Mouse (Mus musculus) kidney, embryonic 14.5 days (tissue): ENCODE data around the gene Eef2k. TPM values are rescaled to one million over a fixed set of nuclear protein-coding genes. Genes with fewer than 3 reads are reported as not detected.
A peak's percentile ranks its signal among the peaks of the same experiment; 100 is the strongest.

Experiments used
- ATAC-seq: fragments of 200-750 bp; cut with Nextera tagmentation; 2 replicates; pipeline ENCODE4 v1.8.0; 2017; ENCODE audit warnings: moderate number of reproducible peaks, mild to moderate bottlenecking, moderate TSS enrichment, moderate library complexity; ENCODE audit not compliant: low FRiP score, low TSS enrichment
- H3K27ac ChIP-seq: fragments of 300-500 bp; sonication (generic); 2 replicates; pipeline ENCODE4 v1.5.1; 2014; ENCODE audit warnings: low read depth, mild to moderate bottlenecking, low read length, moderate library complexity, mixed read lengths
- H3K27me3 ChIP-seq: fragments of 300-500 bp; sonication (generic); 2 replicates; pipeline ENCODE4 v1.6.1; 2014; ENCODE audit warnings: mild to moderate bottlenecking, low read length; ENCODE audit not compliant: control insufficient read depth, insufficient read depth
- H3K36me3 ChIP-seq: fragments of 300-500 bp; sonication (generic); 2 replicates; pipeline ENCODE4 v1.6.1; 2014; ENCODE audit warnings: low read length, mixed read lengths; ENCODE audit not compliant: control insufficient read depth, insufficient read depth
- H3K4me1 ChIP-seq: fragments of 300-500 bp; sonication (generic); 2 replicates; pipeline ENCODE4 v1.6.1; 2014; ENCODE audit warnings: low read length, mixed read lengths; ENCODE audit not compliant: control insufficient read depth, insufficient read depth
- H3K4me2 ChIP-seq: fragments of 300-500 bp; sonication (generic); replicated peaks from 2 replicates; pipeline ENCODE4 v1.6.1; 2014; ENCODE audit warnings: low read depth, mild to moderate bottlenecking, low read length
- H3K4me3 ChIP-seq: fragments of 300-500 bp; sonication (generic); 2 replicates; pipeline ENCODE4 v1.5.1; 2014; ENCODE audit warnings: mild to moderate bottlenecking, low read length
- H3K9ac ChIP-seq: fragments of 300-500 bp; sonication (generic); 2 replicates; pipeline ENCODE4 v1.6.1; 2014; ENCODE audit warnings: low read depth, mild to moderate bottlenecking, low read length, moderate library complexity
- H3K9me3 ChIP-seq: fragments of 300-500 bp; sonication (generic); 2 replicates; pipeline ENCODE4 v1.6.1; 2016; ENCODE audit warnings: low read length; ENCODE audit not compliant: control insufficient read depth
- WGBS: fragments of 180-500 bp; shearing (Covaris S2); extraction: QIAGEN DNeasy Blood & Tissue Kit; methylation state at CpG from one replicate; pipeline ENCODE4 v1.1.7; 2014; 5-methylcytosine and 5-hydroxymethylcytosine counted together
- polyA plus RNA-seq: library from polyadenylated mRNA; unstranded; fragments of >200 nt; fragmentation: Nextera tagmentation; extraction: Ambion mirVana; gene quantifications from 2 replicates; pipeline ENCODE4 v1.2.1, GENCODE M21; 2014

Gene Eef2k
- polyA plus RNA-seq, result 7.3 and 8.6 TPM in 2 replicates

- no peaks in the 10 kb centered on the region for H3K36me3 ChIP-seq
- H3K27me3 ChIP-seq, result no peaks in the 10 kb centered on the region
- peak; percentile 96 for ATAC-seq
- no peaks in the 10 kb centered on the region for H3K9me3 ChIP-seq
- peak within 1 kb of the TSS; percentile 78 for H3K4me3 ChIP-seq
- peak within 1 kb of the TSS; percentile 89 for H3K9ac ChIP-seq
- H3K27ac ChIP-seq, result peak within 1 kb of the TSS; percentile 90
- peaks cover 10% of the 10 kb centered on the region; the same call in 1 of the 2 replicates for H3K4me1 ChIP-seq
- WGBS, result 4% methylated on average over 35 of the region's 35 CpGs
- H3K4me2 ChIP-seq, result peak within 1 kb of the TSS; percentile 93
These were observed at the start of gene Eef2k for GRCm38 (mm10) chr7:120842345-120843036. Gene Eef2k (plus strand): TSS chr7:120842831.

GRCm38 (mm10) chr7:120795544-120795943 is 47.1 kb upstream of the Eef2k start:
- Histone ChIP-seq H3K4me3 (no peak overlapping the region), H3K27me3 (no peaks in the 10 kb centered on the region), H3K27ac (no peak overlapping the region), H3K4me1 (no peaks in the 10 kb centered on the region), H3K4me2 (no peak overlapping the region), H3K36me3 (no peaks in the 10 kb centered on the region), H3K9ac (no peak overlapping the region), H3K9me3 (no peaks in the 10 kb centered on the region)
- WGBS, result 64% methylated on average over 4 of the region's 4 CpGs
- no peak for ATAC-seq

GRCm38 (mm10) chr7:120796369-120796768 is 46.3 kb upstream of the Eef2k start:
- 79% methylated on average over 3 of the region's 3 CpGs for WGBS
- no peaks in the 10 kb centered on the region for H3K4me1 ChIP-seq

GRCm38 (mm10) chr7:120803268-120803667 is 39.4 kb upstream of the Eef2k start:
- no peak overlapping the region for H3K4me2 ChIP-seq
- no peaks in the 10 kb centered on the region for H3K9me3 ChIP-seq
- no peak overlapping the region for H3K27ac ChIP-seq
- H3K9ac ChIP-seq, result no peak overlapping the region
- no peaks in the 10 kb centered on the region for H3K4me1 ChIP-seq
- no peaks in the 10 kb centered on the region for H3K36me3 ChIP-seq
- no peak overlapping the region for H3K4me3 ChIP-seq
- 96% methylated on average over 2 of the region's 2 CpGs for WGBS
- no peak for ATAC-seq
- no peaks in the 10 kb centered on the region for H3K27me3 ChIP-seq

More at GRCm38 (mm10) chr7:120796369-120796768, 46.3 kb upstream of the Eef2k start:
- H3K4me2 ChIP-seq, result no peak overlapping the region
- no peaks in the 10 kb centered on the region for H3K36me3 ChIP-seq
- H3K27ac ChIP-seq, result no peak overlapping the region
- no peaks in the 10 kb centered on the region for H3K9me3 ChIP-seq
- H3K4me3 ChIP-seq, result no peak overlapping the region
- no peak for ATAC-seq
- no peak overlapping the region for H3K9ac ChIP-seq
- no peaks in the 10 kb centered on the region for H3K27me3 ChIP-seq

- Histone ChIP-seq H3K4me2 (peak overlapping the region; percentile 54), H3K36me3 (no peaks in the 10 kb centered on the region), H3K4me3 (peak overlapping the region; percentile 24), H3K9ac (no peak overlapping the region), H3K9me3 (no peaks in the 10 kb centered on the region), H3K27ac (no peak overlapping the region), H3K27me3 (0 out of 2 replicates have a peak, but pooled peaks cover 4% of the 10 kb centered on the region), H3K4me1 (no peaks in the 10 kb centered on the region)
- WGBS, result 2% methylated on average over 26 of the region's 27 CpGs
- peak; percentile 42; the same call in 1 of the 2 replicates for ATAC-seq
These were observed 32.9 kb upstream of the Eef2k start for GRCm38 (mm10) chr7:120809705-120810104.

GRCm38 (mm10) chr7:120811834-120812415 is 30.7 kb upstream of the Eef2k start, which contains the start of gene Gm5737:
Gene Gm5737 (plus strand): TSS chr7:120812365.
- WGBS, result 80% methylated on average over 6 of the region's 6 CpGs
- no peak within 1 kb of the TSS for H3K4me3 ChIP-seq
- no peaks in the 10 kb centered on the region for H3K36me3 ChIP-seq
- H3K4me1 ChIP-seq, result no peaks in the 10 kb centered on the region
- no peak within 1 kb of the TSS for H3K27ac ChIP-seq
- H3K9ac ChIP-seq, result no peak within 1 kb of the TSS
- ATAC-seq, result no peak
- H3K4me2 ChIP-seq, result no peak within 1 kb of the TSS
- H3K27me3 ChIP-seq, result 0 out of 2 replicates have a peak, but pooled peaks cover 4% of the 10 kb centered on the region
- H3K9me3 ChIP-seq, result no peaks in the 10 kb centered on the region

GRCm38 (mm10) chr7:120817552-120817951 is 25.1 kb upstream of the Eef2k start:
- H3K4me1 ChIP-seq, result no peaks in the 10 kb centered on the region
- 93% methylated on average over 6 of the region's 6 CpGs for WGBS
- H3K4me3 ChIP-seq, result no peak overlapping the region
- no peak for ATAC-seq
- no peaks in the 10 kb centered on the region for H3K9me3 ChIP-seq
- H3K36me3 ChIP-seq, result no peaks in the 10 kb centered on the region
- H3K27ac ChIP-seq, result no peak overlapping the region
- no peak overlapping the region for H3K9ac ChIP-seq
- H3K27me3 ChIP-seq, result no peaks in the 10 kb centered on the region
- H3K4me2 ChIP-seq, result no peak overlapping the region

- Histone ChIP-seq H3K4me3 (no peak overlapping the region), H3K4me1 (no peaks in the 10 kb centered on the region), H3K36me3 (no peaks in the 10 kb centered on the region), H3K9me3 (no peaks in the 10 kb centered on the region), H3K27ac (no peak overlapping the region), H3K27me3 (no peaks in the 10 kb centered on the region), H3K4me2 (no peak overlapping the region), H3K9ac (no peak overlapping the region)
- WGBS, result 80% methylated on average over 4 of the region's 4 CpGs
- ATAC-seq, result no peak
These were observed 23.2 kb upstream of the Eef2k start for GRCm38 (mm10) chr7:120819386-120819785.

GRCm38 (mm10) chr7:120823248-120823647 is 19.4 kb upstream of the Eef2k start:
- Histone ChIP-seq H3K27me3 (no peaks in the 10 kb centered on the region), H3K9ac (no peak overlapping the region), H3K4me1 (no peaks in the 10 kb centered on the region), H3K27ac (no peak overlapping the region), H3K4me2 (no peak overlapping the region), H3K9me3 (no peaks in the 10 kb centered on the region), H3K36me3 (no peaks in the 10 kb centered on the region), H3K4me3 (no peak overlapping the region)
- WGBS, result 19% methylated on average over 5 of the region's 5 CpGs
- ATAC-seq, result peak; percentile 26; the same call in 1 of the 2 replicates
